Mouse (Mus musculus): ENCODE measurements around the gene Dohh.

Gene Dohh

GRCm38 (mm10) chr10:81383802-81384604 is at the start of gene Dohh, which contains the start of gene Gm48551:
Gene Dohh (plus strand): TSS chr10:81384428.
Gene Gm48551 (plus strand): TSS chr10:81384466.
- DNase-seq (ENCODE audit: low spot score) = peak; percentile 98

DNA sequence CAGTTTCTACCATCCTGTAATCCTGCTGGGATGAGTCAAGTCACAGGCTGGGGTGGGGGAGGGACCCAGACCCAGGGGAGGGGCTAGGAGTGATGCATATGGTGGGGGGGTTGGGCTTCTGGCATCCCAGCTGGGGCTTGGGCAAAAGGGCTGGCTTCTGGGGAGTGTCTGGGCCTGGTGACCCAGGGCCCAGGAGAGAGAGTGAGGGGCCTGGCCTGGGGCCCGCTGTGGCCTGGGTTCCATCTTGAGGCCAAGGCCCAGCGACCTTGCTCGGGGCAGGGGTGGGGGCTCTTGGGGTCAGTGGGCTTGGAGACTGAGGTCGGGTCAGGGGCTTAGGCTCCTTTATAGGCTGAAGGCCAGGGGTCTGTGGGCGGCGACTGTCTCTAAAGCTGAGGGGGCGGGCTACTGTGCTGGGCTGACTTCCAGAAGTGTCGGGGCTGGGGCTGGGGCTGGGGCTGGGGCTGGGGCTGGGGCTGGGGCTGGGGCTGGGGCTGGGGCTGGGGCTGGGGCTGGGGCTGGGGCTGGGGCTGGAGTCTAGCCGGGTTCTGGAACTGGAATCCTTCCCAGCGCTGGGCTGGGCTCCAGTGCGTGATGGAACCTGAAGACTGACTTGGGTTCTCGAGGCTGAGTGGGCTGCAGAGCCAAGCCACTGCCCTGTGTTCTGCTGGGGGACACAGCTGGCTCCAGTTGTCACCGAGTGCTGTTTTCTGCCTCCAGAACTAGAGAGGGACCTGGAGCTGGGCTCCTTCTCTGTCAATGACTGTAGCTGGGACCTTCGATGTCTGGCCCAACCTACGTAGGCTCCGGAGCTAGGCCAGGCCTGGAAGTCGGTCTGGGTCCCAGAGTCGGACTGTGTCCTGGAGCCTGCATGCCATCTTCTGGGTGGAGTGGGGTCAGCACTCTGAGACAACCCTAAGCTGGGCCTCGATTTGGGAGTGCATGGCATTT is 48.6 kb upstream of the Dohh start:
- no peak for DNase-seq (ENCODE audit: low spot score)

GRCm38 (mm10) chr10:81336558-81336957 is 47.7 kb upstream of the Dohh start:
- DNase-seq (ENCODE audit: low spot score) = no peak

- DNase-seq (ENCODE audit: low spot score) = no peak
Observed at GRCm38 (mm10) chr10:81340551-81341332, 43.5 kb upstream of the Dohh start.

DNA sequence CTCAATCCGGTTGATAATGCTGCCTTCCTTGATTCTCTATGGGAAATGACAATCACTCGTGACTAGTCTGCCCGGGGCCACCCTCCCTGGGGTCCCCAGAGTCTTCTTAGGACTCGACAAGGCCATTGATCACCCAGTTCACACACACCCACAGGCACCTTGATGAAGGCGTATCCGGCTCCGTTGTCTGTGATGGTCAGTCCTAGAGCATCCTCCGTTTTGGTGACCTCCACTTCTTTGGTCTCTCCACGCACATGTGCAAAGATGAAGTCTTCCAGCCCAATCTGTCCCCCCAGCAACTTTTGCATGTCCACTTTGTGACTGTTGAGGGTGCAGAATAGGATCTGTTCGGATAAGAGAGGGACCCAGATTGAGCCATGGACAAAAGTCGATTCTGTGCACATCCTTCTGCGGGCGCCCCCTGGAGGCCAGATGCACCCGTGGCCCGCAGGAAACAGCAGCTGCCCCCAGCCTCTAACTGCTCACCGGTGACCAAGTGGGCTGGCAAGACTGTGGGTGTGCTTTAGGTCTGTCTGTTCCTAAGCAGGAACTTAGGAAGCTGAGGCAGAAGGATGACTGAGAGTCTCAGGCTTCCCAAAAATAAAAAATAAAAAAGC is 42.8 kb upstream of the Dohh start:
- no peak for DNase-seq (ENCODE audit: low spot score)

GRCm38 (mm10) chr10:81342686-81343505 is 41.3 kb upstream of the Dohh start, which contains the start of gene Gipc3:
Gene Gipc3 (minus strand): TSS chr10:81343266.
- DNase-seq (ENCODE audit: low spot score) = no peak

DNA sequence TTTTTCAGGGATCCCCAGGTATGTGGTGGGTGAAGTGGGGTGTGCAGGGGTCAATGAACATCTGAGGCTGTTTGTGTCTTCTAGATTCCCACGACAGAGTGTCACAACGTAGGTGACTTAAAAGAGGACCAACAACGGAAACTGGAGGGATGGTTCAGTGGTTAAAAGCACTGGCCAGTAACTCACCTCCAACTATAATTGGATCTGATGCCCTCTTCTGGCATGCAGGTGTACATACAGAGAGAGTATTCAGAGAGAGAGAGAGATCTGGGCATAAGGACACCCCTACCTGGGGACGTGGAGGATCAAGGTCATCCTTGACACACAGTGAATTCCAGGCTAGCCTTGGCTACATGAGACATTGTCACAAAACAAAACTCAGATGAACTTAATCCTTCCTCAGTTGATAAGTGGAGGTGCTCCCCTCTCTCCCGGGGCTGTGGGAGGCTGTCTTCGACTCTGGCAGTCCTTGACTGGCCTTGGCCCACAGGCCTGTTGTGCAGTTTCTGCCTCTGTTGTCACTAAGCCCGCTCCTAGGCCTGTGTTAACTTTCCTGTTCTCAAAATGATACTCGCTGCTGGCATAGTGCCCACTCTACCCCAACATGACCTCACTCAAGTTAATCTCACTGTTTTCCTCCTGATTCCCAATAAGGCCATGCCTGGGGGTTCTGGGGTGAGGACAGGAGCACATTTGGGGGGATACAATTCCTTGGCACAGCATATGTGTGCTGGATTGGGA is 39.6 kb upstream of the Dohh start:
- DNase-seq (ENCODE audit: low spot score) = no peak

DNA sequence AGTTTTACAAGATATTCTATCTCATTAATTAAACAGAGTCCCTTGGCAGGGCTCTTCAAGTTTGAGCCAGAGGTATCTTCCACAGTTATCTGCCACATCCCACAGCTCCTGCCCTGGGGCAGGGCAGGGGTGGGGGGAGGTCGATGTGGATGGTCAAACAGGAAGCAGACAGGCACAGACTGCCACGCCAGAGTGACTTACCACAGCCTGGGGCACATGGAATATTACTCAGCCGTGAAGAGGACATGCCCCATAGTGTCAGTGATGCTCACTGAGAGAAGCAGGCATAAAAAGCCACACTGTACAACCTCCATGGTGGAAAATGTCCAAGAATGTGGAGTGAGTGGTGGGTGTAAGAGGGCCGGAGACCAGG is 39.1 kb upstream of the Dohh start:
- DNase-seq (ENCODE audit: low spot score) = no peak

- no peak for DNase-seq (ENCODE audit: low spot score)
Observed at GRCm38 (mm10) chr10:81346453-81347067, 37.7 kb upstream of the Dohh start.

DNA sequence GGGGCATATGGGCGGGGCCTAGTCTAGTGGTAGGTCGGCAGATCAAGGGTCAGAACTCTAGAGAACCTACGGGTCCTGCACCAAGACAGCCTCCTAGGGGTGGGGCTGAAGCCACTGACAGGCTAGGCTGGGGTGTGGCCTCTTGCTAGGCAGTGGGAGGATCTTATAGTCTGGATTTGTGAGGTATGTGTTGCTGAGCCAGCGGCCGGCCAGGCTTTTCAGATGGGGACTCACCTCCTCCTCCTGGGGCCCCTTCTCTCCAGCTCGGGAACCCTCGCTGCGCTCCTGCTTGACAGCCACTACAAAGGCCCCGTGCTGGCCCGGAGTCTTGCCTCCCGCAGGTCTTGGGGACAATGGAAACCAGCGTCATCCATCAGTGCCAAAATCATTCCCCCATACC is 35.1 kb upstream of the Dohh start:
- DNase-seq (ENCODE audit: low spot score) = no peak

GRCm38 (mm10) chr10:81349961-81350350 is 34.3 kb upstream of the Dohh start:
- DNase-seq (ENCODE audit: low spot score) = no peak

- DNase-seq (ENCODE audit: low spot score) = peak; percentile 100
Observed at GRCm38 (mm10) chr10:81350351-81351063, 33.7 kb upstream of the Dohh start, which contains the start of gene Hmg20b. Gene Hmg20b (minus strand): TSS chr10:81350480.

GRCm38 (mm10) chr10:81351678-81352291 is 32.4 kb upstream of the Dohh start:
- no peak for DNase-seq (ENCODE audit: low spot score)

DNA sequence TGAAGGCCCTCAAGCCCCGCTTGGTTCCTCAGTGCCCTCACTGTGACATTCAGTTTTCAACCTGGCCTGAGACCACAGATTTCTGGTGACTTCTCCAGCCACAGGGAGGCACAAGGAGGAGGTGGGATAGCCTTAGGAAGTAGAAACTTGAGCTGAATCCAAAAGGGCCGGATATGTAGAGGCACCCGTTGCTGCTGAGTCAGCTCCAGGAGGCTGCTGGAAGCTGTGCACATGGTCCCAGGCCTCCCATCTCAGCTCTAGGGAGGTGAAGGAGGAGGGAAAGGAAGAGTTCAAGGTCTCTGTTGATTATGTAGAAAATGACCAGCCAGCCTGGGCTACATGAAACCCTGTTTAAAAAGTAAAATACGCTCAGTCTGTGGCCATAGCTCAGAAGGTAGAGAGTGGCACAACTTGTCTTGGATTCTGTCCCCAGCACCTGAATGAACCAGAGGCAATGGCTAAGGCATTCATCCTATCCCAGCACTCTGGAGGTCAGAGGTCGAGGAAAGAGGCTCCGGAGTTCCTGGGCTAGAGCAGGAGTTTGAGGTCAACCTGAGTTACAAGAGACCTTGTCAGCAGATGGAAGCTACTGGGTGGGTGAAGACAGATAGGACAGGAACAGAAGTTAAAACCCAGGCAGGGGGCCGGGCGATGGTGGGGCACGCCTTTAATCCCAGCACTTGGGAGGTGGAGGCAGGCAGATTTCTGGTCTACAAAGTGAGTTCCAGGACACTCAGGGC is 29.3 kb upstream of the Dohh start:
- no peak for DNase-seq (ENCODE audit: low spot score)

GRCm38 (mm10) chr10:81355533-81355932 is 28.7 kb upstream of the Dohh start:
- no peak for DNase-seq (ENCODE audit: low spot score)

GRCm38 (mm10) chr10:81356352-81356990 is 27.8 kb upstream of the Dohh start:
- no peak for DNase-seq (ENCODE audit: low spot score)

All from layer of hippocampus, adult 11-12 months (tissue).